Mouse (Mus musculus): ENCODE measurements around the gene Mrps2. TPM values are rescaled to one million over a fixed set of nuclear protein-coding genes. Genes with fewer than 3 reads are reported as not detected.

Gene Mrps2
- total RNA-seq, 1 experiment from 2014 or later = 33.2 TPM

DNA sequence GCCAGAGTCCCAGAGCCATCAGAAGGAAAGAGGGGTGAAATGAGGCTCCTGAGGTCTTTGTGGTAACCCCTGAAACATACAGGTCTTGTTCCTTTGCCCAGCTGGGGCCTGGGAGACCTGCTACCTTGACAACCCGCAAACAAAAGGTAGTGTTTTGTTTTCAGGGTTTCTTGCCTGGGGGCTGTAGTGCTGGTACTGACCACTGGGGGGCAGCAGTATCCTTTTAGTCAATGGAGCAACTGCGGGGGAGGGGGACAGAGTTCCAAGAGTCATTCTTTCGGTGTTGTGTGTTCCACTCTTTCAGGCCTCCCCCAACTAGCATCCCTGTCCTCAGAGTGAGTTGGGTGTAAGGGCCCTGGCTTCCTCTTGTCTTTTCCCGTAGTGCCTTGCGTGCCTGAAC is 46.6 kb downstream of the Mrps2 start:
- peak; percentile 72 for ATAC-seq (replicated peaks; ENCODE audit: low read depth, poor library complexity, severe bottlenecking)

DNA sequence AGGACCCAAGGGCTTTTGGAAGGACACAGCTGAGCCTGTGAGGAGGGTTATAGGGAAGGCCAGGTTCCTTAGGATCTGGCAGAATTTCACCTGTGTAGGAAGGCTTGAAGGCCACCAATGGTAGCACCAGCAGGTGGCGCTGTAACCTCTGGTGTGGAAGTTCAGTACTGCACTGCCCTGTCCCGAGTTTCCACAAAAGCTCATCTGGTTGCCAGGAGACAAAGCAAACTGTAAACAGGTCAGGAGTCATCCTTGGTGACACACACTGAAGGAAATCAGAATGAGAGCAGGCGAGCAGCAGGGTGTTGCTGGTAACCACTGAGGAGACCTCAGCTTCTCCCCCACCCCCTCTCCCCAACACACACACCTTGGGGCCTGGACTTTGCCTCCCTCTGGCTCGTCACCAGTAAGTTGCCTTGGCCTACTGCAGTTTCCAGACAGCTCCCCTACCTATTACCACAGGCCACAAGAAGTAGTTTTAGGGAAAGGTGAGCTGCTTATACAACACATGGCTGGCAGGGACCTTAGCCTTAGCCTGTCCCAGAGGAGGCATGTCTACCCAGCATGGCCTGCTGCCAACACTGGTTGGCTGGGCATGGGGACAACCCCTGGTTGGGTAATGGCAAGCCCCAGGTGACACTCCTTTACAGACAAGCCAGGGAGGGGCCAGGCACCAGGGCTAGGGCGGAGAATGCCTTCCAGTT is 49.5 kb downstream of the Mrps2 start:
- ATAC-seq (replicated peaks; ENCODE audit: low read depth, poor library complexity, severe bottlenecking) = peak; percentile 68

GRCm38 (mm10) chr2:28518231-28518630 is 50.4 kb downstream of the Mrps2 start:
- no peak for ATAC-seq (replicated peaks; ENCODE audit: low read depth, poor library complexity, severe bottlenecking)

DNA sequence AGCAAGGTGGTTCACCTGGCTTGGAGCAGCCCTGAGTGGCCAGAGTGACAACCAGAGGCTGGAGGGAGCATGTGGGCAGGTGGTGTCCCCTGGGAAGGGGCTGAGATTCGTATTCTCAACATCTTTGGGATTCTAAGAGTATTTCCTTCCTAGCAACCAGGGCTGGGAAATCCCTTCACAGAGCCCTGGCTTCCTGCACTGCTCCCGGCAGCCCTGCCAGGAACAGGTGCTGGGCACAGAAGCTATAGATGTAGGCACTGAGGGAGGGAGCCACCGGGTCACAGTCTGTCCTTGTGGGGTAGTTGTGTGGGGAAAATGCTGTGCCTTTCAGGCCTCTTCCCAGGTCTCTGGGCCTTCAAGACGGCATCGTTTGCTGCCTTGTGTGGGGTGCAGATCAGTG is 52.7 kb downstream of the Mrps2 start:
- ATAC-seq (replicated peaks; ENCODE audit: low read depth, poor library complexity, severe bottlenecking) = no peak

Other genes with a start within 250 kb of the Mrps2 start
- gene Ppp1r26, start 21.3 kb upstream of the Mrps2 start, total RNA-seq (2017) = 3.4 and 5.0 TPM in 2 replicates
- gene 1700007K13Rik, start 1.7 kb upstream of the Mrps2 start, total RNA-seq (2017) = not detected in 2 replicates
- not detected in 2 replicates for gene Gbgt1, start 28.8 kb downstream of the Mrps2 start, total RNA-seq (2017)
- not detected in 2 replicates for gene Gm10134, start 38.0 kb downstream of the Mrps2 start, total RNA-seq (2017)
- gene Ralgds, start 45.1 kb downstream of the Mrps2 start, total RNA-seq (2017) = 3.7 and 4.3 TPM in 2 replicates
- gene Cel, start 95.3 kb downstream of the Mrps2 start, total RNA-seq (2017) = not detected in 2 replicates
- 9.7 and 19.0 TPM in 2 replicates for gene Gtf3c5, start 115.7 kb downstream of the Mrps2 start, total RNA-seq (2017)
- 29.5 and 30.7 TPM in 2 replicates for gene Gfi1b, start 153.9 kb downstream of the Mrps2 start, total RNA-seq (2017)
- 14.5 and 18.7 TPM in 2 replicates for gene Tsc1, start 173.2 kb downstream of the Mrps2 start, total RNA-seq (2017)
- gene Spaca9, start 231.7 kb downstream of the Mrps2 start, total RNA-seq (2017) = 2.5 and 6.6 TPM in 2 replicates
- 1.6 TPM in 1 of 2 replicates, not detected in the other for gene Ak8, start 232.1 kb downstream of the Mrps2 start, total RNA-seq (2017)

Data from common myeloid progenitor, adult 5-6 weeks (primary cell).